Mouse (Mus musculus) heart, embryonic 14.5 days (tissue): ENCODE results near the gene Cst13. TPM values are rescaled to one million over a fixed set of nuclear protein-coding genes. Genes with fewer than 3 reads are reported as not detected.

Source experiments
- ATAC-seq: fragments of 200-750 bp; cut with Nextera tagmentation; 2 replicates; pipeline ENCODE4 v1.8.0; 2017; ENCODE audit warnings: low read depth, moderate TSS enrichment; ENCODE audit not compliant: insufficient number of reproducible peaks, insufficient read depth, low FRiP score
- H3K27ac ChIP-seq, 2 experiments: fragments of 200-500 bp in 1 of 2; fragments of 300-500 bp in 1 of 2; sonication (generic) in 1 of 2; replicated peaks in 1 of 2; 2 replicates each; pipeline ENCODE4 v1.5.1; 2012 to 2014; ENCODE audit warnings: low read depth in 2 of 2, low read length in 2 of 2, control low read depth in 1 of 2, mild to moderate bottlenecking in 1 of 2, mixed read lengths in 1 of 2; ENCODE audit not compliant: control insufficient read depth in 1 of 2, insufficient read depth in 1 of 2
- H3K27me3 ChIP-seq: fragments of 300-500 bp; sonication (generic); 2 replicates; pipeline ENCODE4 v1.6.1; 2014; ENCODE audit warnings: mild to moderate bottlenecking, low read length, control low read depth; ENCODE audit not compliant: control insufficient read depth, insufficient read depth
- H3K36me3 ChIP-seq: fragments of 300-500 bp; sonication (generic); 2 replicates; pipeline ENCODE4 v1.6.1; 2014; ENCODE audit warnings: mild to moderate bottlenecking, control low read depth, low read length, mixed read lengths; ENCODE audit not compliant: control insufficient read depth, insufficient read depth
- H3K4me1 ChIP-seq, 2 experiments: fragments of 200-500 bp in 1 of 2; fragments of 300-500 bp in 1 of 2; sonication (generic) in 1 of 2; 2 replicates each; pipeline ENCODE4 v1.6.1; 2012 to 2014; ENCODE audit warnings: low read length in 2 of 2, control low read depth in 1 of 2, mixed read lengths in 1 of 2; ENCODE audit not compliant: control insufficient read depth in 2 of 2, insufficient read depth in 2 of 2
- H3K4me2 ChIP-seq: fragments of 300-500 bp; sonication (generic); 2 replicates; pipeline ENCODE4 v1.6.1; 2014; ENCODE audit warnings: mild to moderate bottlenecking, low read length
- H3K4me3 ChIP-seq, 2 experiments: fragments of 200-500 bp in 1 of 2; fragments of 300-500 bp in 1 of 2; sonication (generic) in 1 of 2; 2 replicates each; pipeline ENCODE4 v1.5.1; 2012 to 2014; ENCODE audit warnings: low read length in 2 of 2, mild to moderate bottlenecking in 2 of 2, control low read depth in 1 of 2, low read depth in 1 of 2, moderate library complexity in 1 of 2; ENCODE audit not compliant: control insufficient read depth in 1 of 2, insufficient read depth in 1 of 2
- H3K9ac ChIP-seq: fragments of 300-500 bp; sonication (generic); 2 replicates; pipeline ENCODE4 v1.6.1; 2014; ENCODE audit warnings: mild to moderate bottlenecking, low read length
- H3K9me3 ChIP-seq: fragments of 300-500 bp; sonication (generic); 2 replicates; pipeline ENCODE4 v1.6.1; 2016; ENCODE audit warnings: low read length, control low read depth; ENCODE audit not compliant: control insufficient read depth
- WGBS: fragments of 180-500 bp; shearing (Covaris S2); extraction: QIAGEN DNeasy Blood & Tissue Kit; methylation state at CpG from one replicate; pipeline ENCODE4 v1.1.7; 2014; 5-methylcytosine and 5-hydroxymethylcytosine counted together
- polyA plus RNA-seq: library from polyadenylated mRNA; unstranded; fragments of >200 nt; fragmentation: Nextera tagmentation; extraction: Ambion mirVana; gene quantifications from 2 replicates; pipeline ENCODE4 v1.2.1, GENCODE M21; 2014

The Cst13 gene
- polyA plus RNA-seq, 1 experiment from 2014 or later, result not detected

GRCm38 (mm10) chr2:148861693-148862092 is 41.8 kb downstream of the Cst13 start:
- no peak for ATAC-seq
- H3K36me3 ChIP-seq, result no peaks in the 10 kb centered on the region
- H3K27me3 ChIP-seq, result no peaks in the 10 kb centered on the region
- H3K27ac ChIP-seq, result no peak overlapping the region
- no peak overlapping the region for H3K4me2 ChIP-seq
- no peak overlapping the region for H3K9ac ChIP-seq
- H3K9me3 ChIP-seq, result no peaks in the 10 kb centered on the region
- H3K4me1 ChIP-seq, result peaks cover 2 to 21% of the 10 kb centered on the region in 2 experiments
- no peak overlapping the region for H3K4me3 ChIP-seq

- Histone ChIP-seq H3K4me2 (peak within 1 kb of the TSS; percentile 31; the same call in 1 of the 2 replicates), H3K9me3 (no peaks in the 10 kb centered on the region), H3K4me1 (peaks cover 0 to 9% of the 10 kb centered on the region in 2 experiments; a peak in 1 of 4 replicates), H3K36me3 (no peaks in the 10 kb centered on the region), H3K4me3 (no peak within 1 kb of the TSS), H3K27me3 (no peaks in the 10 kb centered on the region), H3K27ac (peak within 1 kb of the TSS; percentile 17 to 74), H3K9ac (no peak within 1 kb of the TSS)
- 6% methylated on average over 2 of the region's 2 CpGs for WGBS
- ATAC-seq, result peak; percentile 75; the same call in 1 of the 2 replicates
Observed at GRCm38 (mm10) chr2:148864966-148865365, 45.1 kb downstream of the Cst13 start, which contains the start of gene 9230104L09Rik. Gene 9230104L09Rik (minus strand): TSS chr2:148865038.

GRCm38 (mm10) chr2:148868959-148869358 is 49.1 kb downstream of the Cst13 start:
- no peak for ATAC-seq
- 69% methylated on average over 1 of the region's 1 CpGs for WGBS

GRCm38 (mm10) chr2:148870526-148870925 is 50.6 kb downstream of the Cst13 start:
- no peak for ATAC-seq
- 79% methylated on average over 3 of the region's 3 CpGs for WGBS
- Histone ChIP-seq H3K27me3 (no peaks in the 10 kb centered on the region), H3K4me2 (no peak overlapping the region), H3K4me3 (no peak overlapping the region), H3K9ac (no peak overlapping the region), H3K9me3 (no peaks in the 10 kb centered on the region), H3K27ac (no peak overlapping the region), H3K36me3 (peaks cover 22% of the 10 kb centered on the region), H3K4me1 (peaks cover 15 to 24% of the 10 kb centered on the region in 2 experiments)

More at GRCm38 (mm10) chr2:148868959-148869358, 49.1 kb downstream of the Cst13 start:
- Histone ChIP-seq H3K27ac (no peak overlapping the region), H3K36me3 (peaks cover 22% of the 10 kb centered on the region), H3K4me2 (no peak overlapping the region), H3K27me3 (no peaks in the 10 kb centered on the region), H3K4me3 (no peak overlapping the region), H3K4me1 (peaks cover 10 to 27% of the 10 kb centered on the region in 2 experiments), H3K9ac (no peak overlapping the region), H3K9me3 (no peaks in the 10 kb centered on the region)

GRCm38 (mm10) chr2:148872860-148873259 is 53.0 kb downstream of the Cst13 start:
- WGBS, result 34% methylated on average over 4 of the region's 4 CpGs
- H3K36me3 ChIP-seq, result peaks cover 22% of the 10 kb centered on the region
- no peaks in the 10 kb centered on the region for H3K27me3 ChIP-seq
- H3K4me1 ChIP-seq, result peaks cover 25 to 41% of the 10 kb centered on the region in 2 experiments
- peak overlapping the region; percentile 91 for H3K9ac ChIP-seq
- H3K4me2 ChIP-seq, result peak overlapping the region; percentile 78
- peak overlapping the region; percentile 74 to 88; a peak in 2 of 4 replicates for H3K4me3 ChIP-seq
- ATAC-seq, result no peak
- H3K9me3 ChIP-seq, result no peaks in the 10 kb centered on the region
- peak overlapping the region; percentile 66 to 92 for H3K27ac ChIP-seq

GRCm38 (mm10) chr2:148874224-148874616 is 54.3 kb downstream of the Cst13 start:
- WGBS, result 11% methylated on average over 3 of the region's 3 CpGs
- ATAC-seq, result no peak

GRCm38 (mm10) chr2:148874617-148875334 is 54.9 kb downstream of the Cst13 start:
- Histone ChIP-seq H3K4me2 (peak overlapping the region; percentile 78), H3K4me3 (peak overlapping the region; percentile 74 to 88), H3K9me3 (no peaks in the 10 kb centered on the region), H3K9ac (peak overlapping the region; percentile 91), H3K27ac (peak overlapping the region; percentile 92 to 95), H3K27me3 (no peaks in the 10 kb centered on the region), H3K36me3 (peaks cover 22% of the 10 kb centered on the region), H3K4me1 (peaks cover 35 to 58% of the 10 kb centered on the region in 2 experiments)
- ATAC-seq, result peak; percentile 14; the same call in 1 of the 2 replicates
- under 1% methylated on average over 34 of the region's 34 CpGs for WGBS

More at GRCm38 (mm10) chr2:148874224-148874616, 54.3 kb downstream of the Cst13 start:
- Histone ChIP-seq H3K9ac (peak overlapping the region; percentile 91), H3K4me3 (peak overlapping the region; percentile 74 to 88), H3K36me3 (peaks cover 22% of the 10 kb centered on the region), H3K4me2 (peak overlapping the region; percentile 78), H3K27ac (peak overlapping the region; percentile 35 to 92; a peak in 3 of 4 replicates), H3K9me3 (no peaks in the 10 kb centered on the region), H3K27me3 (no peaks in the 10 kb centered on the region), H3K4me1 (peaks cover 32 to 54% of the 10 kb centered on the region in 2 experiments)
